Mouse (Mus musculus): Measurements from ENCODE around the gene Ifi204. TPM values are rescaled to one million over a fixed set of nuclear protein-coding genes. Genes with fewer than 3 reads are reported as not detected.
A peak's percentile ranks its signal among the peaks of the same experiment; 100 is the strongest.
"Not testable (repeated sequence)": the region's sequence is repeated elsewhere in the genome, so short reads cannot be mapped to it uniquely, and the experiment has no call there.

The Ifi204 gene
- 0.28 and 0.37 TPM in 2 replicates for polyA plus RNA-seq (2015; fragmentation: Nextera tagmentation; extraction: Ambion mirVana)

DNA sequence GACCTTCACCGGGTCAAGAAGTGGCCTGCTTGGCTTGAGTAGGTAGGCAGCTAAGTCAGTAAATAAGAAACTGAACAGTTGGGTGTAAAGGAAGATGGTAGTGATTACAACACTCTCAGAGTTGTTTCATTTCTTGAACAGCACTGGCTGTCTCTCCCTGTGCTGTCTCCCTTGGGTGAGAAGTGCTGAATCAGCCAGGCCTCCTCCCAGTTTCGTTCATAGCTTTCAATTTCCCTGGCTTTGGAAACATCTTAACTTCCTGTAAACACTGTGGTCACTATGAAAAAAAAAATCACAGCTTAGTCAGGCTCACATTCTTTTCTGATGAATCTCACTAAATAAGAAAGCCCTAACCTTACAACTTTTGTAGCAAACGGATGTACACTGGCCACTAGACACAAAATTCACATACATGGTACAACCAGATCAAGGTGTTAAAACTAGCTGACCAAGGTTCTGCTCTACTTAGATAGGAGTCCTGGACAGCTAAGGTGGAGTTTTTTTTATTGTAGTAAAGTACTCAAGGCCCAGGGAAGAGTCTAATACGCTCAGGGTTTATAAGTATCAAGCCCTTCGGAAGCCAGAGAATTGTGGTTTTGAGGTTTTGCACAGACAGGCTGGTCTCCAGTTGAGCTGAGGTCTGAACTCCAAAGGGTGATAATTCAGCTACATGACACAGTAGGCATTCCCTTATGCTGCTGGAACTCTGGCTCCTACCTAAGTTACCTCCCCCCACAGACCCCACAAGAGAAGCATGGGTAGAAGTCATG is at the start of gene Ifi204:
Gene Ifi204 (minus strand): TSS at position 96 of the 770 bp plus-strand sequence.
- H3K27ac ChIP-seq; H3K9me3 ChIP-seq (replicated peaks); H3K36me3 ChIP-seq (ENCODE audit: poor library complexity, severe bottlenecking); ATAC-seq; H3K4me1 ChIP-seq; H3K4me3 ChIP-seq; H3K9ac ChIP-seq; H3K27me3 ChIP-seq; H3K4me2 ChIP-seq: not testable (repeated sequence)
- 84% methylated on average over 5 of the region's 5 CpGs for WGBS

DNA sequence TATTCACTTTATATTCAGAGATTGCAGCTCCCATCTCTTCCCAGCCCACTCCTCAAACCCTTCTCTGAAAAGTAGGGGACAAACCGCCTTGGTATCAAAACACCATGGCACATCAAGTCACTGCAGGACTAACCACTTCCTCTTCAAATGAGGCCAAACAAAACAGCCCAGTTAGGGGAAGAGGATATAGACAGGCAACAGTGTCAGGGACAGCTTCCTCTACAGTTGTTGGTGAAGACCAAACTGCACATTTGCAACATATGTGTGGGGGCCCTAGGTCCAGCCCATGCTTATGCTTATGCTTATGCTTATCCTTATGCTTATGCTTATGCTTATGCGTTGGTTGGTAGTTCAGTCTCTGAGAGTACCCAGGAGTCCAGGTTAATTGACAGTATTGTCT is 42.6 kb upstream of the Ifi204 start:
- H3K4me2 ChIP-seq; H3K4me3 ChIP-seq; ATAC-seq; H3K27me3 ChIP-seq; H3K27ac ChIP-seq; H3K36me3 ChIP-seq (ENCODE audit: poor library complexity, severe bottlenecking); H3K4me1 ChIP-seq; H3K9ac ChIP-seq; H3K9me3 ChIP-seq (replicated peaks): not testable (repeated sequence)
- 94% methylated on average over 2 of the region's 2 CpGs for WGBS

DNA sequence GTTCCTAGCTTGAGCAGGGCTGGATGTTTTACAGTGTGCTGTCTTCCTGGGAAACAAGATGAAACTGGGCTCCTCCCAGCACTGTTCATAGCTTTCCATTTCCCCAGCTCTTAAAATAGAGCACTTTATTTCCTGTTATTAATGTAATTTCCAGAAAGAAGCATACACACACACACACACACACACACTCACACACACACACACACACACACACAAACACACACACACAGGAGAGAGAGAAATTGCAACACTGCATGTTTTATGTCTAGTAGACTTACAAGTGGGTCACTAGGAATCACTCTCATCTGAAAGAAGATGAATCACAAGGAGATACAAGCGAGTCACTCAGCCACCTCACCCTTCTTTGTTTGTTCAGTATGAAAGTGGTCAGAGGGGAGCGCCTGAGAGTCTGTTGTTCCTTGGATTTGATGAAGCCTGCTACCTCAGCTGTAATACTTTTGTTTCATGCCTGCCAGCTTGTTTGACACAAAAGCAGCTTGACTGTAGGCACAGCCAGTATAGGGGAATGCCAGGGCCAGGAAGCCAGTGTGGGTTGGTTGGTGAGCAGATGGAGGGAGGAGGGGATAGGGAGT is 36.0 kb upstream of the Ifi204 start:
- H3K4me2 ChIP-seq; H3K36me3 ChIP-seq (ENCODE audit: poor library complexity, severe bottlenecking); H3K9ac ChIP-seq; H3K27me3 ChIP-seq; H3K4me1 ChIP-seq; H3K4me3 ChIP-seq; H3K27ac ChIP-seq; H3K9me3 ChIP-seq (replicated peaks): not testable (repeated sequence)
- WGBS: 63% methylated on average over 2 of the region's 2 CpGs
- ATAC-seq: peak; percentile 66; the same call in 1 of the 2 replicates

DNA sequence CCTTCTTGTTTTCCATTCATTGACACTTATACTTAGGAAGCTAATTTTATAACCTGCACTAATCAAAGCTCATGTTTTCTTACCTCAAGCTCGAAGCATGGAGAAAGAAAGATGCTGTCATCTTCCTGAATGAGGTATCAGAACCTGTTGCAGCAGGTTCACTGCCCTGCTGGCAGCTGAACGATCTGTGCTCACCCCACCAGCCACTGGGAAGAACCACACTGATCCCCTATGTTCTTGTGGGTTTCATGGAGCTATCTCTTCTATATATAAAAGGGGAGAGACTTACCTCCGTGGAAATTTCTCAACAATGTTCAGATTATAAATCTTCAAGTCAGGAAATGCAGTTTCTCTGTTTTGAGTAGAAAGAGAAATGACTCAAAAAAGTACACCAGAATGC is 35.5 kb upstream of the Ifi204 start:
- not testable (repeated sequence) for H3K9ac ChIP-seq; H3K27ac ChIP-seq; H3K36me3 ChIP-seq (ENCODE audit: poor library complexity, severe bottlenecking); H3K27me3 ChIP-seq; H3K9me3 ChIP-seq (replicated peaks); ATAC-seq; H3K4me1 ChIP-seq; H3K4me2 ChIP-seq; H3K4me3 ChIP-seq
- WGBS: 75% methylated on average over 3 of the region's 3 CpGs

DNA sequence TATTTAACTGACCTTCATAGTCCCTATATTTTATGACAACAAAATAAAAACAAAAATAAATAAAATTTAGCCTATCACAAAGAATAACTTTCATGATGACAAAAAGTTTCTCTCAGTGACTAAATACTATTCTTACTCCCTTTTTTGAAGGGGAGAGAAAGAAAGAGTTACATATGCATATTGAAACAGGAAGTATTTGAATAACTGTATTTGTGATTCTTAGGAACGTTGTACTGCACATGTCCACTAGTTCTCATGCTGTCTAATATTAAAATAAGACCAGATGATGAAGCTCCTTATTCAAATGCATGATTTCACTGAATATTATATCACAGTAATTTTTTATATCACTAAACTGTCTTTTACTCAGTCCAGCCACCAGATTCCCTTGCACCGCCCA is 35.0 kb upstream of the Ifi204 start:
- WGBS: 86% methylated on average over 2 of the region's 2 CpGs

DNA sequence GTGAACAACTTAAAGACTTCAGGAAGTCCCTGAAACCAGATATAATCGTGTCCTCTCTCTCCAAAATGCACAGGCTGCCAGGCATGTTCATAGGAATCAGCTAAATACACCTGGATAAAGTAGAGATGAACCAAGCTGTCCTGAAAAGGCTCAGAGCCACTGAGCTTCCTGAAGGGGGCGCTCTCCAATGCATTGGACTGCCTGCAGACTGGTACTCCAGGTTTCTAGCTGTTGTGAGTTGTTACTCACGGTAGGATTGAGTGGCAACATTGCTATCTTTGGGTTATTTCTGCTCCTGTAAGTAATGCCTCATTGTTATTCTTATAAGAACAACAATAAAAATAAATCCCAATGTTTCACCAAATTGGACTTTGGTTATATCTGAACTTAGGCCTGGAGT is 6.7 kb upstream of the Ifi204 start:
- ATAC-seq; H3K4me2 ChIP-seq; H3K4me3 ChIP-seq; H3K27me3 ChIP-seq; H3K36me3 ChIP-seq (ENCODE audit: poor library complexity, severe bottlenecking); H3K4me1 ChIP-seq; H3K9me3 ChIP-seq (replicated peaks); H3K27ac ChIP-seq; H3K9ac ChIP-seq: not testable (repeated sequence)
- WGBS: 55% methylated on average over 3 of the region's 3 CpGs

More for the DNA sequence above, 35.0 kb upstream of the Ifi204 start:
- H3K36me3 ChIP-seq (ENCODE audit: poor library complexity, severe bottlenecking); ATAC-seq; H3K4me1 ChIP-seq; H3K27ac ChIP-seq; H3K9ac ChIP-seq; H3K4me2 ChIP-seq; H3K4me3 ChIP-seq; H3K27me3 ChIP-seq; H3K9me3 ChIP-seq (replicated peaks): not testable (repeated sequence)

DNA sequence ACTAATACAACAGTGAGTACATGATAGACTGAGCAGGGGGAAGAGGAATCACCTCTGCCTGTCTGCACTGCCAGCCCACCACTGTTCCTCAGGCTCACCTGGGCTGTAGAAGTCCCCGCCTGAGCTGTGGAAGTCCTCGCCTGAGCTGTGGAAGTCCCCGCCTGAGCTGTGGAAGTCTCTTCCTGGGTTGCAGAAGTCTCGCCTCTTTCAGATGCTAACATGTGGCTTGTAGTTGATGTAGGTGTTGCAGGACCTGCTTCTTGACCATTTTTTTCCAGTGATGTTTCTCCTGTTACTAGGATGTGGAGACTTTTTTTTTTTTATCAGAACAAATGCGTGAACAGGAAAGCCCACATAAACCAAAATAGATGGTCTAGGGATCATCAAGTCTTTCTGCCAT is 6.7 kb downstream of the Ifi204 start:
- ATAC-seq; H3K4me1 ChIP-seq; H3K9ac ChIP-seq; H3K36me3 ChIP-seq (ENCODE audit: poor library complexity, severe bottlenecking); H3K27ac ChIP-seq; H3K4me3 ChIP-seq; H3K4me2 ChIP-seq; H3K9me3 ChIP-seq (replicated peaks); H3K27me3 ChIP-seq: not testable (repeated sequence)
- WGBS: 93% methylated on average over 5 of the region's 5 CpGs

DNA sequence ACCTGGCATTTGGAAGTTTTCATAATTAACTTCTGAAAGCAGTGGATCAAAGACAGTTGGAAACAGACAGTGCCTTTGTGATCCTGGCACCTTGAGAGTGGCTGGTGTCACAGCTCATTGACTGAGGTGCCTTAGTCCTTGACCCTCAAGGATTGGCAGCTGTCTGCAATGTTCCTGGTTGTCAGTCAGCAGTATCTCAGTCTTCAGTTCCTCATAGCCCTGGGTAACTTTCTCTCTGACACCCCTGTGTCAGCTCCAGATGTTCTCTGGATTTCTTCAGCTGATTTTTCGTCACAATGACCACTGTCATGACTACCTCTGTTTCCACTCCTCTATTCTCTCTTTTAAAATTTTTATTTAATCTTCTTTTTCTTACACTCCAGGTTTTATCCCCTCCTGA is 24.5 kb downstream of the Ifi204 start:
- Histone ChIP-seq H3K36me3 (ENCODE audit: poor library complexity, severe bottlenecking) (no peaks in the 10 kb centered on the region), H3K27me3 (no peaks in the 10 kb centered on the region), H3K4me1 (no peaks in the 10 kb centered on the region), H3K4me2 (no peak overlapping the region), H3K4me3 (no peak overlapping the region), H3K9me3 (replicated peaks) (no peaks in the 10 kb centered on the region), H3K9ac (no peak overlapping the region), H3K27ac (no peak overlapping the region)
- no peak for ATAC-seq
- 79% methylated on average over 1 of the region's 1 CpGs for WGBS

DNA sequence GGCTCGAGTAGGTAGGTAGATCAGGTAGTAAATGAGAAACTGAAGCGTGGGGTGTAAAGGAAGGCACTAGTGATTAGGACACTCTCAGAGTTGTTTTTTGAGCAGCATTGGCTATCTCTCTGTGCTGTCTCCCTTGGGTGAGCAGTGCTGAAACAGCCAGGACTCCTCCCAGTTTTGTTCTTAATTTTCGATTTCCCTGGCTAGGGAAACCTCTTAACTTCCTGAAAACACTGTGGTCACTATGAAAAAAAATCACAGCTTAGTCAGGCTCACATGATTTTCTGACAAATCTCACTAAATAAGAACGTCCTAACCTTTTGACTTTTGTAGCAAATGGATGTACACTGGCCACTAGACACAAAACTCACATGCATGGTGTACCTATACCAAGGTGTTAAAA is 25.1 kb downstream of the Ifi204 start, which contains the start of gene Ifi207:
Gene Ifi207 (minus strand): TSS at position 92 of the 400 bp plus-strand sequence.
- no peak for ATAC-seq
- Histone ChIP-seq H3K27me3 (no peaks in the 10 kb centered on the region), H3K36me3 (ENCODE audit: poor library complexity, severe bottlenecking) (no peaks in the 10 kb centered on the region), H3K9ac (no peak within 1 kb of the TSS), H3K4me3 (no peak within 1 kb of the TSS), H3K9me3 (replicated peaks) (no peaks in the 10 kb centered on the region), H3K4me2 (no peak within 1 kb of the TSS), H3K4me1 (no peaks in the 10 kb centered on the region), H3K27ac (no peak within 1 kb of the TSS)
- 80% methylated on average over 4 of the region's 4 CpGs for WGBS

DNA sequence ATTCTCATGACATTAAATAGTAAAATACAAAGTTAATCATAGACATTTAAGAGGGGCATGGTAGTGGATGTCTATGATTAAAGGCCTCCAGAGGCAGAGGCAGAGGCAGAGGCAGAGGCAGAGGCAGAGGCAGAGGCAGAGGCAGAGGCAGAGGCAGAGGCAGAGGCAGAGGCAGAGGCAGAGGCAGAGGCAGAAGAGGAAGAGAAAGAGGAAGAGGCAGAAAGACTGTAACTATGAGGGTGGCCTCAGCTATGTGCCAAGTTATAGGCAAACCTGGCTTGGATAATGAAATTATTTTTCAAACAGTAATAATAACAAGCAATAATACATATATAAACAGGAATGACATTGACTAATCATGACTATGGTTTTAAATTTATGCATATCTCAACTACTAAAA is 26.2 kb downstream of the Ifi204 start:
- no peak overlapping the region for H3K4me3 ChIP-seq
- no peaks in the 10 kb centered on the region for H3K27me3 ChIP-seq
- H3K36me3 ChIP-seq (ENCODE audit: poor library complexity, severe bottlenecking): no peaks in the 10 kb centered on the region
- no peak overlapping the region for H3K9ac ChIP-seq
- no peak for ATAC-seq
- no peaks in the 10 kb centered on the region for H3K4me1 ChIP-seq
- H3K9me3 ChIP-seq (replicated peaks): no peaks in the 10 kb centered on the region
- H3K4me2 ChIP-seq: no peak overlapping the region
- no peak overlapping the region for H3K27ac ChIP-seq

DNA sequence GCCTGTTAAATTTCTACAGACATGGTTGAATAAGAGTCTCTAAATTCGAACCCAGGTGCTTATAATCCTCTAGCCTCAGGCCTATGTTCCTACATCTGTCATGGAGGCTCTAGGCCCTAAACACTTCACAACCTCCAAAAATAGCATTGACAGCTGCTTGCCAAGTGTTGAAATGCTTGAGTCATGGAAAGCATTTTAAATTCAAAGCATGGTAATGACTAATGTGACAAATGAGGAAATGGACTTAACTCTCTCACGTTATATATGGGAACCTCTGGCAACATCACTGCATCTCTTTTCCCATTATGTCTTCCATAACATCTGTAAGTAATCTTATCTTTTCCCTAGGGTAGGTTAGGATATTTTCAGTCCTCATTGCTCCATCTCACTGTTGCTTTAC is 29.8 kb downstream of the Ifi204 start:
- 68% methylated on average over 2 of the region's 2 CpGs for WGBS
- Histone ChIP-seq H3K4me1 (no peaks in the 10 kb centered on the region), H3K4me2 (no peak overlapping the region), H3K27ac (no peak overlapping the region), H3K9me3 (replicated peaks) (no peaks in the 10 kb centered on the region), H3K27me3 (no peaks in the 10 kb centered on the region), H3K36me3 (ENCODE audit: poor library complexity, severe bottlenecking) (no peaks in the 10 kb centered on the region), H3K4me3 (no peak overlapping the region), H3K9ac (no peak overlapping the region)
- ATAC-seq: no peak

DNA sequence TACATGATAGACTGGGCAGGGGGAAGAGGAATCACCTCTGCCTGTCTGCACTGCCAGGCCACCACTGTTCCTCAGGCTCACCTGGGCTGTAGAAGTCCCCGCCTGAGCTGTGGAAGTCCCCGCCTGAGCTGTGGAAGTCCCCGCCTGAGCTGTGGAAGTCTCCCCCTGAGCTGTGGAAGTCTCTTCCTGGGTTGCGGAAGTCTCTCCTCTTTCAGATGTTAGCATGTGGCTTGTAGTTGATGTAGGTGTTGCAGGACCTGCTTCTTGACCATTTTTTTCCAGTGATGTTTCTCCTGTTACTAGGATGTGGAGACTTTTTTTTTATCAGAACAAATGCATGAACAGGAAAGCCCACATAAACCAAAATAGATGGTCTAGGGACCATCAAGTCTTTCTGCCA is 31.7 kb downstream of the Ifi204 start:
- not testable (repeated sequence) for H3K4me3 ChIP-seq
- 94% methylated on average over 4 of the region's 4 CpGs for WGBS

DNA sequence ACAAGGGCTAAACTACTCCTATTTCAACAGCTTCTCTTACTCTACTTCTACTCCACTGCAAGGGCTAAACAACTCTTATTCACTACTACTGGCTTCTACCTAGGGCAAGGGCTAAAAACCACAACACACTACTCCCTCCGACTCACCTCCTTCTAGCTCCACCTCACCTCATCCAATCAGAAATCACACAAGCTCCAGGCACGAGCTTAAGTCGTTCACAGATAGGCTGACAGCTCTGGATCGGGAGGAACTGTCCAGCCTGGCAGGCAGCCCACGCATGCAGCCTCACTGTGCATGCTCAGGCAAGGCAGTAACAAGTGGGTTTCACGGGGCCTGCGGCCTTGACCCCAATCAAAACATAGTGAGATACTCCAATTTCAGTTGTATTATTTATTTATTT is 33.5 kb downstream of the Ifi204 start:
- Histone ChIP-seq H3K36me3 (ENCODE audit: poor library complexity, severe bottlenecking) (no peaks in the 10 kb centered on the region), H3K4me2 (no peak overlapping the region), H3K9ac (no peak overlapping the region), H3K27ac (no peak overlapping the region), H3K4me3 (no peak overlapping the region), H3K4me1 (no peaks in the 10 kb centered on the region), H3K9me3 (replicated peaks) (no peaks in the 10 kb centered on the region), H3K27me3 (no peaks in the 10 kb centered on the region)
- WGBS: 43% methylated on average over 7 of the region's 7 CpGs
- no peak for ATAC-seq

More for the DNA sequence above, 31.7 kb downstream of the Ifi204 start:
- not testable (repeated sequence) for H3K9me3 ChIP-seq (replicated peaks); H3K4me2 ChIP-seq; H3K36me3 ChIP-seq (ENCODE audit: poor library complexity, severe bottlenecking); ATAC-seq; H3K27ac ChIP-seq; H3K27me3 ChIP-seq; H3K4me1 ChIP-seq; H3K9ac ChIP-seq
